Mouse (Mus musculus): ENCODE measurements at regions not wholly inside any gene's neighbourhood (a gene's known extent, or its start where the extent isn't known, plus 50 kb on each side); places are given as distances from the start of the nearest gene placed in this dataset.

- no peak for TF ChIP-seq CTCF (IDR thresholded peaks at IDR 0.05; ENCODE audit: insufficient read depth, low read depth, low read length)
- no peak for TF ChIP-seq POLR2A (IDR thresholded peaks at IDR 0.05; ENCODE audit: insufficient read depth, low read depth, low read length)
Measured at GRCm38 (mm10) chr6:99964540-99964939, 238.3 kb upstream of the Prok2 start.

All from olfactory bulb, adult 2 months (tissue).